Mouse (Mus musculus) small intestine, adult 2 months (tissue): ENCODE measurements at regions not wholly inside any gene's neighbourhood (a gene's known extent, or its start where the extent isn't known, plus 50 kb on each side); places are given as distances from the start of the nearest gene placed in this dataset.

Source experiments
- CTCF ChIP-seq: fragments of 200-500 bp; IDR thresholded peaks from 2 replicates; pipeline ENCODE4 v1.5.1; 2012; ENCODE audit warnings: low read depth, mild to moderate bottlenecking, control low read depth, inconsistent platforms, low read length, moderate library complexity, mixed read lengths; ENCODE audit not compliant: insufficient replicate concordance, insufficient read length; ENCODE audit errors: extremely low read depth
- POLR2A ChIP-seq: fragments of 200-500 bp; IDR thresholded peaks from 2 replicates; pipeline ENCODE4 v1.6.1; 2012; ENCODE audit warnings: low read depth, mild to moderate bottlenecking, control low read depth, inconsistent platforms, low read length, moderate library complexity

GRCm38 (mm10) chr9:69667064-69667533 is 93.6 kb downstream of the Foxb1 start:
- TF ChIP-seq CTCF (no peak), POLR2A (no peak)
